Mouse (Mus musculus): ENCODE results near the gene Cd3e.

DNA sequence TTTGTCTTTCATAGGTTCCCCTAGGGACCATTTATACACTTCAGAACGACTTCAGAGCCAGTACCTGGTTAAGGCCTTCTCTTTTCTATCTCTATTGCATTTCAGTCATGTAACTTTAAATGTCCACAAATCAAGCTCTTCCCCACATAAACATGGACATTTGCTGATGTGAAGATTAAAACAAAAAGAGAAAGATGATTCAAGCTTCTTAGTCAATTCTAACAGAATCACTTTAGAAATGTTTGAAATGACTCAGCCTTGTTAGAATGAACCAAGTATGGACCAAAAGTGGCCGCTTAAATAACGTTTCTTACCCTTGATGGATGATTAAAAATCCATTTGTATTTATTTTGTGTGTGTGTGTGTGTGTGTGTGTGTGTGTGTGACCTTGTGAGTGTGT lies 14.2 kb upstream of the Cd3e start:
- TF ChIP-seq KAT2A (conservative IDR thresholded peaks at IDR 0.05; ENCODE audit: low read depth, low read length) (no peak), BHLHE40 (IDR thresholded peaks at IDR 0.05; ENCODE audit: borderline replicate concordance, low read depth, low read length) (no peak), POLR2A (IDR thresholded peaks at IDR 0.05; ENCODE audit: control insufficient read depth in 1 of 2, insufficient read depth in 1 of 2, low read depth in 1 of 2, low read length in 2 of 2, poor library complexity in 1 of 2) (no peak), USF1 (IDR thresholded peaks at IDR 0.05; ENCODE audit: low read depth, low read length) (no peak), ZC3H11A (IDR thresholded peaks at IDR 0.05; ENCODE audit: low read depth, low read length) (no peak)

All from MEL (cell line).